Mouse (Mus musculus) frontal cortex, postnatal 14 days (tissue): ENCODE measurements around the gene Zfp853.

Experiments used
- DNase-seq, 2 experiments: peaks; one replicate each; pipeline ENCODE4 v3.0.0; 2022; ENCODE audit warnings: low spot score in 2 of 2

Zfp853 gene

DNA sequence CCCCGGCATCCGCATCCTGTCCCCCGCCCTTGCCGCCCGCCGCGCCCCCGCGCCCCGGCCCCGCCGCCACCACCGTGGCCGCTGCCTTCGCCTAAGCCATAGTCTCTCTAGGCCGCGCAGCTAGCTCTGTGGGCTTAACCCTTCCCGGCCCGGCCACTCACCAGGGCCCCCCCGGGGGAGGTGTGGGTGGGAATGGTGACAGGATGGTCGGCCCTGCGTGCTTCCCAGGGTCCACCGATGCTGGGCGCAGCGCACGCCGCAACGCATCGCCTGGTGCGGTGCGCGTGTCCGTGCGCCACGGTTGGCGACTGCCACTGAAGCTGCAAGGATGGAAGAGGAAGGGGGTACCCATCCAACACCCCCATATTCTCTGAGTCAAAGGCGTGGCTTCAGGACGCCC, at the start of gene Zfp853:
TSS of gene Zfp853 (minus strand) at position 220 of the 400 bp plus-strand sequence.
- DNase-seq = no peak

- DNase-seq = no peak
Measured at GRCm38 (mm10) chr5:143339603-143340002, 46.2 kb upstream of the Zfp853 start.

GRCm38 (mm10) chr5:143336559-143336958, 43.1 kb upstream of the Zfp853 start:
- no peak for DNase-seq

DNA sequence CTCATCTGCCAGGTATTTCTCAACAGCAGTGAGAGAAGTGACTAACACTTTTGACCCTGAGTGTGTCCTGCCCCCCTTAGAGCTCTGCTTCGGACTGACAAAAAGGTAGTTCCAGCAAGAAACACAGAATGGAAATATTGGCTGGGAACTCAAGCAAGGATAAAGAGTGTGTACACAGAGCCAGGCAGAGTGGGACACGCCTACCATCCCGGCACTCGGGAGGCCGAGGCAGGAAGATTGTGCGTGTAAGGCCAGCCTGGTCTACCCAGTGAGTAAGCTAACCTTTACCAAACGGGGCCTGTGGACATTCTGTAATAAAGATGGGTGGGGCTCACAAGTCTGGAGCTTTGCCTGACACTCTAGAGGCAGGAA, 41.7 kb upstream of the Zfp853 start:
- no peak for DNase-seq

DNA sequence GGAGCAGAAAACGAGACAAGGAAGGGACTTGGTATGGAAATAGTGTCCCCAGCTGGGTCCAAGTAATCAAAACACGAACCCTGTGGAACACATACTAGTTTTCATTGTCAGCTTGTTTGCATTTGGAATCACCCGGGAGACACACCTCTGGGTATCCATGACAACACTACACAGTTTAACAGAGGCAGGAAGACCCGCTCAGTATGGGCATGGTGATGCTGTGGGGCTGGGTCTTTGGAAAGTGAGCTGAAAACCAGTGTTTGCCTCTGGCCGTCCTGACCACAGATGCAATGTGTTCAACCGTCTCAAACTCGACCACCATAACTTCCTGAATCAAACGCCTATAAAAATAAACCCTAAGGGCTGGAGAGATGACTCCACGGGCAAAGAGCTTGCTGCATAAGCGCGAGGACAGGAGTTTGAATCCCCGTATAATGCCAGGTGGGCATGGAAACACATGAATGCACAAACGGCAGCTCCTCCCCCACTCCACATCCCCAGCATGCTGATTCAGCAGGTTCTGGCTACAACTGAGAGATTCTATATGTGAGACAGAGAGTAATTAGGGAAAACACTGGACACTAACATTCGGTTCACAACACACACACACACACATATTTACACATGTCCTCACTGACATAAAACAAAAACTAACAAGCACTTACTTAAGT, 41.1 kb upstream of the Zfp853 start:
- no peak for DNase-seq

GRCm38 (mm10) chr5:143333872-143334271, 40.4 kb upstream of the Zfp853 start:
- DNase-seq = peak in 1 of 2 experiments; percentile 79

DNA sequence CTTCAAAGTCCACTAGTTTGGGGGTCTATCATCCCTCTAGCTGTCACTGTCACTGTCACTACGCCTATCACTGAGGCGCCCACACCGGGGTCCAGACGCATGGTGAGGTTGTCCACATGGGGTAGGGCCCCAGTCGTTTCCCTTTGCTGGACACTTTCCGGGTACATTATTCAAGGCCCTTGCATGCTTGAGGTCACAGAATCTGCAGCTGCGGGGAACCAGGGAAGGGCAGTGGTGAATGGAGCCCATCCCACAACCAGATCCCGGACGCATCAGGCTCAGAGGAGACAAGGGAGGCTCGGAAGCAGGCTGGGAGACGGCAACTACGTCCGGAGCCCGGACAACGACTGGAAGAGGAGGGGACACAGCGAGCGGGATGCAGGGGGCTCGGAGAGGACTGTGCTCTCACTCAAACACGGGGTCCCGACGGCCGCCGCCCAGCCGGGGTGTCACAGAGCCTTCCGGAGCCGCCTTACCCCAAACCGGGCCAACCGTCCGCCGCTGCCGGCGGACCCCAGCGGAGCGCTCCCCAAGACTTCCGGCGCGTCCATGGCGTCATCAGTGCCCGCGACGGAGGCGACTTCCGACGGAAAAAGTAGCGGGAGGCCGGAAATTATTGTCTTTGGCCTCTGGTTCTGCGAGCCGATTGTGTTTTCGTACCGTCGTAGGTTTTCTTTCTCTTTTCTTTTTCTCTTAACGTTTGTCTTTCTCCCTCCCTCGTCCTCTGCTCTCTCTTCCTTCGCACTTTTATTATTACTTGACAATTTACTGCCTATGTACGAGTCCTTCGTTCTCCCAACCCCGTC, 35.5 kb upstream of the Zfp853 start, which contains the start of gene Zdhhc4:
TSS of gene Zdhhc4 (minus strand) at position 567 of the 806 bp plus-strand sequence.
- peak; percentile 78 to 85 for DNase-seq

GRCm38 (mm10) chr5:143317288-143317610, 23.8 kb upstream of the Zfp853 start:
- no peak for DNase-seq

DNA sequence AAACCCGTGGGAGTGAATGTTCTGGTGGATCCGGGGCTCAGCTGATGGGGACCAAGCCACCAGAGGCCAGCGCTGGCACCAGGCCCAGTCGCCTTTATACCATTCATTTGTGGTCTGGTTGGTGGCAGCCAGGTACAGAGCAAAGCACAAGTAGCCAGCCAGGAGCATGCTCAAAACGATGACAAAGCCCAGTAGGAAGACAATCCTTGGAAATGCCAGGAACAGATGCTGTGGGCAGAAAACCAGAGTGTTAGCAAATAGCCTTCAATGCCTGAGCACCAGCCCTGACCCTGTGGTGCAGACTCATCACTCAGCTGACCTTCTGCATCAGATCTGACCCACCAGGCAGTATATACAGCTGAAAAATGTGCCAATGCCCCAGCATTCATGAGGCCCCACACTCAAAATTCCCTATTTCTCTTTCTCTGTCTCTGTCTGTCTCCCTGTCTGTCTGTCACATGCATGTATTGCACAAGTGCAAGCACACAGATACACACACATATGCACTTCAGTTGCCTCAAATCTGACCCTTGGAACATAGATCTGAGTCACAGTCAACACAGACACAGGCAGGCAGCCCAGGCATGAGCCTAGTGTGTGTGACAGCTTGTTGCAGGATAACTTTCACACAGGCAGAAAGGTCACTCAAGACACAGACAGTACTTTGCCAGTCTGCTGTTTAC, 23.3 kb upstream of the Zfp853 start:
- DNase-seq = no peak

DNA sequence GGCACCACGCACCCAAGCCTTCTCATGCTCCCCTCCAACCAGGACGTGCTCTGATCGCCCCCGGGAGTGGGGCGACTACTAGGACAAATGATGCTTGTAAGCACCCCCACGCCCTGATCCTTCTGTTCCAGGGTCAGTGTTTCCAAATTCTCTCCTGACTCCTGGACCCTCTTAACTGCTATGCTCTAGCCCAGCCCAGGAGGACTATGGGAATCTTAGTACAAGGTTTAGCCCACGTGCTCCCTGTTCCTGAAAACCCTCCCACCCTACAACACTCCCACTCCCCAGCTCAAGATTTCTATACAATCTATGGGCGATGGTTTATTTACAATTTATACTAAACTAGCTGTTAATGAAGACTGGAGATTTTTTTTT, 22.1 kb upstream of the Zfp853 start:
- DNase-seq = no peak

DNA sequence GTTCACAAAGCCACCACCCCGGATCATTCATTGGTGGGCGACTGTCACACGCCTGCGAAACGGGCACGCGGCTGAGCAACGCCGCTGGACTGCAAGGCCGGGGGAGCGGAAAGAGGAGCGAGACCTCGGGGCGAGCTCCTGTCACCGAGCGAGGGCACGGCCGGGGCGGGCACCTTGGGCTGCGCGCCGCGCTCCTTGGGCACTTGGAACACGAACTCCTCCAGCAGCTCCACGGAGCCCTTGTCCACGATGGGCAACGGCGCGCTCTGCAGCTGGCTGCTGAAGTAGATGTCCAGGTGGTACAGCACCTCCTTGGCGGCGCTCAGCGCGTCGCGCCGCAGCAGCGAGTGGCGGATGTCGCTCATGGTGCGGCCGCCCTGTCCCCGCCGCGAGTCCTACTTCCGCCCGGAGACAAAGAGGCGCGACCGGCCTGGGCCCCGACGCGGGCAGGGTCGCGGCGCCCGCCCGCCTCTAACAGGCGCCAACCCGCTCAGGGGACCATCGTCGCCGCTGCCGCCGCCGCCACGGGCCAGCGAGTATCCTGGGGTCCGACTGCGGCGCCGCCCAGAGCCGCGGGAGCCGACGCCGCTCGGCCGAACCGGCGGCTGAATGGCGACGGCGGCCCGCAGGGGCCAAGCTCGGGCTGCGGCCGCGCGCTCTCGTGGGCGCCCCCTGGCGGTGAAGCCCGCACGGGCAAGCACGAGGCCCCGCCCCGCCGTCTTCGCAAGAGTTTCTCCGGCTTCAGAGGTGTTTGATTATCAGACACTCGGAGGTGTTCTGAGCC, 21.5 kb upstream of the Zfp853 start, which contains the start of gene E130309D02Rik:
TSS of gene E130309D02Rik (minus strand) at position 631 of the 784 bp plus-strand sequence.
- DNase-seq = peak; percentile 68 to 81

DNA sequence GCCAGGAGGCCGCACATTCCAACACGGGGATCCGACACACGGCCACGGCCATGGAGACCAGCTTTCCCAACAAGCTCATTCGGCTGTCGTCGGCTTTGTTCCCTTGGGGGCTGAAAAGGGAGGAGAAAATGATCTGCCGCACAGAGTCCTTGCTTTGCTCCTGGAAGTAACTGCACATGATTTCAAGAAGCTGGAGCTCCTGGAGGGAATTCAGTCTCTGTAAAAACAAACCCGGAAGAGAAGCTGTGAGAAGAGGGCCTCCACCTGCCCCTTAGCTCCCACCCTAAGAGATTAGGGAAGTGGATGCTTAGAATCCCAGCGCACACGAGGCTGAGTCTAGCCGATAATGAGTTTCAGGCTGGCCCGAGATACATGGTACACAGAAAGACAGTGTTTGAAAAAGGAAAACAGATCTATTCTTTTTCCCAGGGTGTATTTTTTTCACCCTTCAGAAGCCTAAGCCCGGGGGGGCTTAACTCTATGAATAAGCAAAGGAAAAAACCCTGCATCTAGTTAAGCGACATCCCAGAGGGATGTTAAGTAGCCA, 20.8 kb upstream of the Zfp853 start:
- DNase-seq = no peak

DNA sequence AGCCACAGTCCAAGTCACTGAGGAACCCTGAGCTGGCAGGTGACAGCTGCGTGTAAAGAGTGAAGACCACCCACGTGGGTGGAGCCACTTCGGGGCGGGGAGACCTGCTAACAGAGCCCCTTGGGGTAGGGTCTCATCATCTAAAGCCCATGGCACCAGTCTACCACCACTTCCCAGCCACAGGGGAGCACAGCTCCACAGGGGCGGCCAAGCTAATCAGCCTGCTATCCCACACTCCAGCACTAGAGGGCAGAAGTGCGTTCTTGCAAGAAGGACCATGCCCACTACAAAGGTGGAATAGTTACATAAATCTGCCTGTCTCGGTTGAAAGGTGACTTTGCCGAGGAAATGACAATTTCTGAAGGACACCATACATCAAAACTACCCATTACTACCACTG, 18.5 kb upstream of the Zfp853 start:
- peak in 1 of 2 experiments; percentile 74 for DNase-seq

- no peak for DNase-seq
Measured at GRCm38 (mm10) chr5:143309916-143310315, 16.5 kb upstream of the Zfp853 start.

DNA sequence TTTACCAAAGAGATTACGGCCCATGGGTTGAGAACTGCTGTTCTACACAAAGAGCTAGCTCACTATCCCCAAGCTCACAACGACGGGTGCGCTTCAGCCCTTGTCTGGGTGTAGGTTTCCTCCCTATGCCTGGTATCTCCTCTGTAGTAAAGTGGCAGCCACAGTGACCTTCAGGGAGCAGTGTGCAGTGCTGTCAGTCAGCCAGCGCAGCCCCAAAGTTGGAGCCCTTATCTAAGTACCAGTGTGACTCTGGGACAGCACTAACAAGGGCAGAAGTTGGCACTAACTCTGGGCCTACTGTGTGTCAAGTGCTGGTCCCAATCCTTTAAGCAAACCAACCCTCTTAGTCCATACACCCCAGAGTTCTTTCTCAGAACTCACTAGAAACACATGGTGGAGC, 15.4 kb upstream of the Zfp853 start:
- no peak for DNase-seq

- DNase-seq = no peak
Measured at GRCm38 (mm10) chr5:143304251-143304650, 10.8 kb upstream of the Zfp853 start.

DNA sequence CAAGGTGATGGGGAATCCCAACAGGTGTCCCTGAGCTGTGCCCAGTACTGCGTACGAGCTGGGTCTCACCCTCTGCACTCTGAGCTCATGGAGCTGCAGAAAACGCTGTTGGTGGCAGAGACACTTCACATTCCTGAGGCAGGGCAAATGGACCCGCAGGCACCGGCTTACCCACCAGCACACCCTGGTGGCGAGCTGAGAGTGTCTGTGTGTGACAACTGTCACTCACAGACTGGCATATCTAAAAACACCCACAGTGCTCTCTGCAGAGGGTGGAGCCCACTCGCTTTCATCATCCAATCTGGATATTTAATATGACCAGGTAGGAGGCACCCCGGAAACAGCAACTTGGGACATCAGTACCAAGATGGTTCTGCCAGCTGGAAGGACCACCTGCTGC, 7.9 kb upstream of the Zfp853 start:
- DNase-seq = no peak

- peak in 1 of 2 experiments; percentile 57 for DNase-seq
Measured at GRCm38 (mm10) chr5:143299686-143300085, 6.3 kb upstream of the Zfp853 start.

GRCm38 (mm10) chr5:143298391-143298790, 5.0 kb upstream of the Zfp853 start:
- DNase-seq = no peak

DNA sequence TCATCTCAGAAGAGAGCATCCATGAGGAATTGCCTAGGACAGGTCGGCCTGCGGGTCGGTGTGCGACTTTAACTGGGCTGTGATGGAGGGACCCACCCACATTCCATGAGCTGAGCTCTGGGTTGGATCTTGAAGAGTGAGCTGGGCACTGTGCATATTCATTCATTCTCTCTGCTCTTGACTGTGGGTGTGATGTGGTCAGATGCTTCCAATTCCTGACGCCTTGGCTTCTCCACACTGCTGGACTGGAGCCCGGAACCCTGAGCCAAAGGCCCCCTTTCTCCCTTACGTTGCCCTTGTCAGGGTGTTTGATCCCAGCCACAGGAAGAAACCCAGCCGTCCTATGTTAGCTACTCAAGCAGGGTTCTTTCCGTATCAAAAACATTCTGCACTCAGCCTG, 4.6 kb upstream of the Zfp853 start:
- DNase-seq = no peak

- DNase-seq = no peak
Measured at GRCm38 (mm10) chr5:143295330-143295729, 1.9 kb upstream of the Zfp853 start.

DNA sequence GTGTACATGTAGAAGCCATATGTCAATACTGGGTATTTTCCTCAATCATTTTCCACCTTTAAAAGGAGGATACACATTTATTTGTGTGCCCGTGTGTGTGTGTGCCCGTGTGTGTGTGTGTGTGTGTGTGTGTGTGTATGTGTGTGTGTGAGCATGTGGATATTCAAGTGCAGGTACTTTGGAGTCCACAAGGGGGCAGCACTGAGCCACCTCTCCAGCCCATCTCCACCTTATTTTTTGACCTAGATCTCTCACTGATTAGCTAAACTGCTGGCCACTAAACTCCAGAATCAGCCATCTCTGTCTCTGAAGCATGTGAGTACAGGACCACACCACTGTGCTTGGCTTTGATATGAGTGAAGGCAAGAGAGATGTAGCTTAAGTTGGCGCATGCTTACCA, 1.4 kb upstream of the Zfp853 start:
- no peak for DNase-seq
